12 mouse cellular contexts compared by ENCODE assay signal in the genomic region with DNA sequence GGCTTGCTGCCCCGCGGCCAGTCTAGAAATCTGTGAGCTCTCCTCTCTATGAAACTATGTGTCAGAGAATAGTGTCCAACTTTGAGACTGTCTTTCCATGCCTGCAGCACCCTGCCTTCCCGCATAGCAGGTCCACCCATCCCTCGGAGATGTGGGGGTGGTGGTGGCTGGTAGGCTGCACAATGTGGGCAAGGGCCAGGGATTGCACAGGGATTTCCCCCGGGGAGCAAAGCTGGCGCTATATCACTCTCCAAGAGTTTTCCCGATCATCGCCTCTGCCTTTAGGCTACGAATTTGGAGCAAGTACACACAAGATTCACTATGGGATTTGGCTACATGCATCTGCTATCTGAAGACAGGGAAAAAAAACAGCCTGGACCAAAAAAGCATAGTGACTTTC. TPM values are rescaled to one million over a fixed set of nuclear protein-coding genes. Genes with fewer than 3 reads are reported as not detected.
A peak's percentile ranks its signal among the peaks of the same experiment; 100 is the strongest.
DNase-seq lines count a peak whose midpoint lies in the region; ATAC-seq and TF ChIP-seq lines count a peak whose summit lies in the region.
"Had no signal": no experiment of that assay in that cellular context is flagged by ENCODE, and none has a peak within 500 bp of the region (broad histone marks: within the 10 kb centered on the region; RNA-seq: fewer than 3 reads in every experiment).

No protein-coding gene starts in this region.

- WGBS in neural tube, embryonic 12.5 days, result 70% methylated on average over 9 of the region's 9 CpGs
- WGBS in neural tube, embryonic 15.5 days, result 59% methylated on average over 9 of the region's 9 CpGs
- 62% methylated on average over 9 of the region's 9 CpGs for WGBS in stomach, postnatal 0 days
- WGBS in intestine, postnatal 0 days, result 69% methylated on average over 9 of the region's 9 CpGs

- H3K36me3 ChIP-seq in neural tube, embryonic 12.5 days, result no peaks in the 10 kb centered on the region
- no peaks in the 10 kb centered on the region for H3K36me3 ChIP-seq in neural tube, embryonic 15.5 days
- no peaks in the 10 kb centered on the region for H3K36me3 ChIP-seq in stomach, postnatal 0 days (ENCODE audit: control insufficient read depth, insufficient read depth, low read length)
- H3K36me3 ChIP-seq in intestine, postnatal 0 days (ENCODE audit: control insufficient read depth, insufficient read depth), result no peaks in the 10 kb centered on the region

- no peak for TF ChIP-seq EP300 in stomach, postnatal 0 days (optimal IDR thresholded peaks at IDR 0.05)

- H3K9me3 ChIP-seq in neural tube, embryonic 12.5 days, result no peaks in the 10 kb centered on the region
- H3K9me3 ChIP-seq in neural tube, embryonic 15.5 days (replicated peaks), result no peaks in the 10 kb centered on the region
- H3K9me3 ChIP-seq in stomach, postnatal 0 days (ENCODE audit: control insufficient read depth, low read length), result no peaks in the 10 kb centered on the region
- H3K9me3 ChIP-seq in intestine, postnatal 0 days (ENCODE audit: control insufficient read depth), result no peaks in the 10 kb centered on the region

- DNase-seq in cerebellum, postnatal 14 days, result peak; percentile 9 to 10
- DNase-seq in cerebellum, adult 9-10 months, result no peak
- peak; percentile 7 for DNase-seq in heart, postnatal 4 days
- no peak for DNase-seq in heart, adult 8-10 months (ENCODE audit: low spot score)
- no peak for DNase-seq in stomach, postnatal 0 days (ENCODE audit: low spot score)

- TF ChIP-seq CTCF in stomach, postnatal 0 days (IDR thresholded peaks at IDR 0.05; ENCODE audit: low read depth), result no peak
- TF ChIP-seq CTCF in intestine, postnatal 0 days (IDR thresholded peaks at IDR 0.05; ENCODE audit: low read depth), result no peak

- peak; percentile 4; the same call in 1 of the 2 replicates for ATAC-seq in neural tube, embryonic 12.5 days (ENCODE audit: low FRiP score, low read depth)
- ATAC-seq in neural tube, embryonic 15.5 days (ENCODE audit: low FRiP score), result no peak
- ATAC-seq in stomach, postnatal 0 days (ENCODE audit: low FRiP score, low TSS enrichment), result 0 out of 2 replicates have a peak, but pooled peaks have one; percentile 45
- no peak for ATAC-seq in intestine, postnatal 0 days

- H3K4me3 ChIP-seq in neural tube, embryonic 12.5 days, result no peak overlapping the region
- no peak overlapping the region for H3K4me3 ChIP-seq in neural tube, embryonic 15.5 days (replicated peaks)
- H3K4me3 ChIP-seq in stomach, postnatal 0 days (ENCODE audit: low read depth, low read length), result no peak overlapping the region
- no peak overlapping the region for H3K4me3 ChIP-seq in intestine, postnatal 0 days (ENCODE audit: low read depth, low read length)
- H3K4me3 ChIP-seq: heart, adult 2 months had no signal

- no peak overlapping the region for H3K9ac ChIP-seq in neural tube, embryonic 12.5 days
- no peak overlapping the region for H3K9ac ChIP-seq in neural tube, embryonic 15.5 days (replicated peaks)
- no peak overlapping the region for H3K9ac ChIP-seq in stomach, postnatal 0 days (ENCODE audit: low read length)
- H3K9ac ChIP-seq in intestine, postnatal 0 days (ENCODE audit: low read depth, low read length), result no peak overlapping the region

- H3K27me3 ChIP-seq in neural tube, embryonic 12.5 days (replicated peaks), result no peaks in the 10 kb centered on the region; the same call in 1 of the 2 replicates
- no peaks in the 10 kb centered on the region for H3K27me3 ChIP-seq in neural tube, embryonic 15.5 days (replicated peaks)
- H3K27me3 ChIP-seq in stomach, postnatal 0 days (ENCODE audit: control insufficient read depth, insufficient read depth, low read length), result no peaks in the 10 kb centered on the region
- no peaks in the 10 kb centered on the region for H3K27me3 ChIP-seq in intestine, postnatal 0 days (replicated peaks; ENCODE audit: control insufficient read depth, insufficient read depth, low read length)

- H3K4me1 ChIP-seq in neural tube, embryonic 12.5 days, result no peaks in the 10 kb centered on the region
- 0 out of 2 replicates have a peak, but pooled peaks cover 5% of the 10 kb centered on the region for H3K4me1 ChIP-seq in neural tube, embryonic 15.5 days
- no peaks in the 10 kb centered on the region for H3K4me1 ChIP-seq in stomach, postnatal 0 days (replicated peaks; ENCODE audit: control insufficient read depth, insufficient read depth)
- H3K4me1 ChIP-seq in intestine, postnatal 0 days (replicated peaks; ENCODE audit: control insufficient read depth, insufficient read depth, low read length), result no peaks in the 10 kb centered on the region

- no peak overlapping the region for H3K4me2 ChIP-seq in neural tube, embryonic 12.5 days (replicated peaks)
- no peak overlapping the region for H3K4me2 ChIP-seq in neural tube, embryonic 15.5 days
- H3K4me2 ChIP-seq in stomach, postnatal 0 days (replicated peaks; ENCODE audit: low read depth), result no peak overlapping the region
- H3K4me2 ChIP-seq in intestine, postnatal 0 days (replicated peaks; ENCODE audit: low read depth), result no peak overlapping the region

- no peak overlapping the region for H3K27ac ChIP-seq in neural tube, embryonic 12.5 days
- no peak overlapping the region for H3K27ac ChIP-seq in neural tube, embryonic 15.5 days (replicated peaks)
- H3K27ac ChIP-seq in stomach, postnatal 0 days (replicated peaks), result no peak overlapping the region
- no peak overlapping the region for H3K27ac ChIP-seq in intestine, postnatal 0 days (ENCODE audit: low read depth, low read length)
- H3K27ac ChIP-seq: heart, adult 2 months had no signal

RNA-seq across cellular contexts. Expression of a gene that starts 3.9 kb away (rescaled TPM):
- not detected for total RNA-seq in heart, postnatal 4 days (2021)
- total RNA-seq in heart, adult 8-10 months (2022), result not detected
- polyA plus RNA-seq in neural tube, embryonic 12.5 days (2016; fragmentation: Nextera tagmentation; extraction: Ambion mirVana), result not detected in 2 replicates
- polyA plus RNA-seq in neural tube, embryonic 15.5 days (2015; fragmentation: Nextera tagmentation; extraction: Ambion mirVana), result not detected in 2 replicates
- 0.11 and 0.22 TPM in 2 replicates for polyA plus RNA-seq in stomach, postnatal 0 days (2015; fragmentation: Nextera tagmentation; extraction: Ambion mirVana)
- polyA plus RNA-seq in intestine, postnatal 0 days (2015; fragmentation: Nextera tagmentation; extraction: Ambion mirVana), result 0.09 and 0.10 TPM in 2 replicates
- total RNA-seq: adrenal gland, postnatal 36 days; heart, adult 2 months had no signal
- polyA plus RNA-seq: C2C12; spleen, adult 2 months had no signal

RNA-seq across cellular contexts. Expression of a gene that starts 20.0 kb away (rescaled TPM):
- total RNA-seq in heart, postnatal 4 days (2021), result not detected
- total RNA-seq in heart, adult 8-10 months (2022), result under 1 TPM; 0.11 to 0.81 (median 0.47) TPM
- polyA plus RNA-seq in neural tube, embryonic 12.5 days (2016; fragmentation: Nextera tagmentation; extraction: Ambion mirVana), result not detected in 2 replicates
- polyA plus RNA-seq in neural tube, embryonic 15.5 days (2015; fragmentation: Nextera tagmentation; extraction: Ambion mirVana), result 0.44 and 0.66 TPM in 2 replicates
- polyA plus RNA-seq in stomach, postnatal 0 days (2015; fragmentation: Nextera tagmentation; extraction: Ambion mirVana), result 31.3 and 43.4 TPM in 2 replicates
- 0.31 and 0.64 TPM in 2 replicates for polyA plus RNA-seq in intestine, postnatal 0 days (2015; fragmentation: Nextera tagmentation; extraction: Ambion mirVana)
- polyA plus RNA-seq: spleen, adult 2 months had no signal

RNA-seq across cellular contexts. Expression of a gene that starts 52.8 kb away (rescaled TPM):
- 1 to 10 TPM; 8.9 to 9.9 TPM for total RNA-seq in heart, postnatal 4 days (2021)
- 1 to 10 TPM; 6.6 to 8.4 (median 7.4) TPM for total RNA-seq in heart, adult 8-10 months (2022)
- 10.2 and 10.9 TPM in 2 replicates for polyA plus RNA-seq in neural tube, embryonic 12.5 days (2016; fragmentation: Nextera tagmentation; extraction: Ambion mirVana)
- 8.5 and 9.4 TPM in 2 replicates for polyA plus RNA-seq in neural tube, embryonic 15.5 days (2015; fragmentation: Nextera tagmentation; extraction: Ambion mirVana)
- polyA plus RNA-seq in stomach, postnatal 0 days (2015; fragmentation: Nextera tagmentation; extraction: Ambion mirVana), result 14.1 TPM in 2 replicates
- polyA plus RNA-seq in intestine, postnatal 0 days (2015; fragmentation: Nextera tagmentation; extraction: Ambion mirVana), result 930 and 998 TPM in 2 replicates

RNA-seq across cellular contexts. Expression of a gene that starts 54.3 kb away (rescaled TPM):
- total RNA-seq in heart, postnatal 4 days (2021), result 1 to 10 TPM; 4.4 to 6.1 TPM
- total RNA-seq in heart, adult 8-10 months (2022), result 1 to 10 TPM; 1.1 to 1.9 (median 1.6) TPM
- polyA plus RNA-seq in neural tube, embryonic 12.5 days (2016; fragmentation: Nextera tagmentation; extraction: Ambion mirVana), result 9.8 and 11.9 TPM in 2 replicates
- polyA plus RNA-seq in neural tube, embryonic 15.5 days (2015; fragmentation: Nextera tagmentation; extraction: Ambion mirVana), result 8.4 and 9.4 TPM in 2 replicates
- 4.5 and 5.3 TPM in 2 replicates for polyA plus RNA-seq in stomach, postnatal 0 days (2015; fragmentation: Nextera tagmentation; extraction: Ambion mirVana)
- 4.3 and 4.7 TPM in 2 replicates for polyA plus RNA-seq in intestine, postnatal 0 days (2015; fragmentation: Nextera tagmentation; extraction: Ambion mirVana)

Comparison
In these comparisons a context has a peak if more than half of its experiments do, and no peak if none do; other contexts are left out.
1. DNase-seq: peak in cerebellum, postnatal 14 days (2 of 2) and heart, postnatal 4 days (single experiment); none in cerebellum, adult 9-10 months (single experiment), heart, adult 8-10 months (single experiment) and stomach, postnatal 0 days (single experiment).
2. ATAC-seq: peak in neural tube, embryonic 12.5 days (single experiment) and stomach, postnatal 0 days (single experiment); none in neural tube, embryonic 15.5 days (single experiment) and intestine, postnatal 0 days (single experiment).
3. RNA of a gene that starts 20.0 kb away (polyA plus RNA-seq): 31.3 to 43.4 TPM in stomach, postnatal 0 days; 0.31 to 0.64 TPM in intestine, postnatal 0 days, 0.44 to 0.66 TPM in neural tube, embryonic 15.5 days and not detected in neural tube, embryonic 12.5 days; every median in the first group is over 10 times any median in the second.
4. RNA of a gene that starts 52.8 kb away (polyA plus RNA-seq): 930 to 998 TPM in intestine, postnatal 0 days; 14.1 TPM in stomach, postnatal 0 days, 10.2 to 10.9 TPM in neural tube, embryonic 12.5 days and 8.5 to 9.4 TPM in neural tube, embryonic 15.5 days; every median in the first group is over 10 times any median in the second.